In genomic region chr11:77936846-77937245, GRCm38 (mm10) we compare ENCODE assay signal across 15 mouse cellular contexts. TPM values are rescaled to one million over a fixed set of nuclear protein-coding genes. Genes with fewer than 3 reads are reported as not detected.
DNase-seq lines count a peak whose midpoint lies in the region; ATAC-seq lines count a peak whose summit lies in the region.
"Had no signal": no experiment of that assay in that cellular context is flagged by ENCODE, and none has a peak within 500 bp of the region (broad histone marks: within the 10 kb centered on the region; RNA-seq: fewer than 3 reads in every experiment).

No protein-coding gene starts in this region.

- peak overlapping the region; percentile 65 for H3K9ac ChIP-seq in forebrain, embryonic 13.5 days
- no peak overlapping the region for H3K9ac ChIP-seq in forebrain, embryonic 11.5 days (ENCODE audit: low read length)
- 0 out of 2 replicates have a peak overlapping the region, but pooled peaks have one; percentile 10 for H3K9ac ChIP-seq in hindbrain, embryonic 12.5 days
- peak overlapping the region; percentile 60 for H3K9ac ChIP-seq in neural tube, embryonic 13.5 days
- H3K9ac ChIP-seq: heart, embryonic 13.5 days; limb, embryonic 15.5 days; lung, embryonic 14.5 days had no signal

- H3K27ac ChIP-seq in forebrain, embryonic 13.5 days = peak overlapping the region; percentile 57
- no peak overlapping the region for H3K27ac ChIP-seq in forebrain, embryonic 11.5 days (ENCODE audit: low read depth, low read length)
- H3K27ac ChIP-seq in hindbrain, embryonic 12.5 days = peak overlapping the region; percentile 13; the same call in 1 of the 2 replicates
- peak overlapping the region; percentile 49 for H3K27ac ChIP-seq in neural tube, embryonic 13.5 days (replicated peaks)
- H3K27ac ChIP-seq: heart, embryonic 13.5 days; limb, embryonic 15.5 days had no signal

- no peak for DNase-seq in forebrain, embryonic 11.5 days (ENCODE audit: low spot score)
- peak; percentile 60 to 82 for DNase-seq in cerebellum, postnatal 14 days
- no peak for DNase-seq in lung, adult 18-20 months
- DNase-seq in spleen, postnatal 4 days (ENCODE audit: low spot score in 2 of 2) = no peak
- DNase-seq: adrenal gland, postnatal 25 days; gastrocnemius, postnatal 25 days; kidney, adult 8-10 months; lung, embryonic 14.5 days; retina, postnatal 1 day had no signal

- peaks cover 35% of the 10 kb centered on the region for H3K27me3 ChIP-seq in forebrain, embryonic 13.5 days
- H3K27me3 ChIP-seq in forebrain, embryonic 11.5 days (ENCODE audit: control insufficient read depth, insufficient read depth, low read length) = peaks cover 46% of the 10 kb centered on the region
- H3K27me3 ChIP-seq in hindbrain, embryonic 12.5 days = peaks cover 81% of the 10 kb centered on the region
- peaks cover 97% of the 10 kb centered on the region for H3K27me3 ChIP-seq in neural tube, embryonic 13.5 days

- no peak for ATAC-seq in forebrain, embryonic 13.5 days
- ATAC-seq in forebrain, embryonic 11.5 days (replicated peaks; ENCODE audit: low FRiP score) = no peak
- no peak for ATAC-seq in hindbrain, embryonic 12.5 days (ENCODE audit: low FRiP score)
- ATAC-seq in neural tube, embryonic 13.5 days (ENCODE audit: low read depth) = no peak

- peaks cover 94% of the 10 kb centered on the region for H3K4me1 ChIP-seq in forebrain, embryonic 13.5 days
- H3K4me1 ChIP-seq in forebrain, embryonic 11.5 days (replicated peaks; ENCODE audit: control insufficient read depth, insufficient read depth, low read length) = peaks cover 15% of the 10 kb centered on the region
- peaks cover 51% of the 10 kb centered on the region for H3K4me1 ChIP-seq in hindbrain, embryonic 12.5 days
- peaks cover 79% of the 10 kb centered on the region for H3K4me1 ChIP-seq in neural tube, embryonic 13.5 days (replicated peaks)

- peak overlapping the region; percentile 9; the same call in 1 of the 2 replicates for H3K4me3 ChIP-seq in forebrain, embryonic 13.5 days
- H3K4me3 ChIP-seq in forebrain, embryonic 11.5 days (ENCODE audit: low read depth, low read length) = no peak overlapping the region
- no peak overlapping the region for H3K4me3 ChIP-seq in hindbrain, embryonic 12.5 days
- H3K4me3 ChIP-seq in neural tube, embryonic 13.5 days = peak overlapping the region; percentile 79; the same call in 1 of the 2 replicates
- H3K4me3 ChIP-seq: heart, embryonic 13.5 days; limb, embryonic 15.5 days had no signal

- H3K36me3 ChIP-seq in forebrain, embryonic 13.5 days (ENCODE audit: poor library complexity, severe bottlenecking) = no peaks in the 10 kb centered on the region
- H3K36me3 ChIP-seq in forebrain, embryonic 11.5 days (ENCODE audit: control insufficient read depth, insufficient read depth, low read length) = no peaks in the 10 kb centered on the region
- H3K36me3 ChIP-seq in hindbrain, embryonic 12.5 days = no peaks in the 10 kb centered on the region
- H3K36me3 ChIP-seq in neural tube, embryonic 13.5 days = no peaks in the 10 kb centered on the region
- H3K36me3 ChIP-seq: heart, embryonic 13.5 days; limb, embryonic 15.5 days had no signal

- H3K4me2 ChIP-seq in forebrain, embryonic 13.5 days = peak overlapping the region; percentile 48
- H3K4me2 ChIP-seq in forebrain, embryonic 11.5 days (ENCODE audit: low read depth, low read length, severe bottlenecking) = no peak overlapping the region
- H3K4me2 ChIP-seq in hindbrain, embryonic 12.5 days (replicated peaks) = no peak overlapping the region; the same call in 1 of the 2 replicates
- peak overlapping the region; percentile 92 for H3K4me2 ChIP-seq in neural tube, embryonic 13.5 days
- H3K4me2 ChIP-seq: heart, embryonic 13.5 days; limb, embryonic 15.5 days; lung, embryonic 14.5 days had no signal

- H3K9me3 ChIP-seq in forebrain, embryonic 13.5 days (replicated peaks) = no peaks in the 10 kb centered on the region
- no peaks in the 10 kb centered on the region for H3K9me3 ChIP-seq in forebrain, embryonic 11.5 days (ENCODE audit: control insufficient read depth, low read length)
- no peaks in the 10 kb centered on the region for H3K9me3 ChIP-seq in hindbrain, embryonic 12.5 days (replicated peaks)
- H3K9me3 ChIP-seq in neural tube, embryonic 13.5 days = no peaks in the 10 kb centered on the region
- H3K9me3 ChIP-seq: heart, embryonic 13.5 days; limb, embryonic 15.5 days had no signal

- WGBS in forebrain, embryonic 13.5 days = 16% methylated on average over 8 of the region's 8 CpGs
- 8% methylated on average over 8 of the region's 8 CpGs for WGBS in forebrain, embryonic 11.5 days
- 6% methylated on average over 8 of the region's 8 CpGs for WGBS in hindbrain, embryonic 12.5 days
- 2% methylated on average over 8 of the region's 8 CpGs for WGBS in neural tube, embryonic 13.5 days

RNA-seq across cellular contexts. Expression of gene Sez6, which starts 6.2 kb away (rescaled TPM):
- polyA plus RNA-seq in forebrain, embryonic 13.5 days (2015; fragmentation: Nextera tagmentation; extraction: Ambion mirVana) = 141 and 165 TPM in 2 replicates
- polyA plus RNA-seq in forebrain, embryonic 11.5 days (2014; fragmentation: Nextera tagmentation; extraction: Ambion mirVana) = 14.3 and 16.7 TPM in 2 replicates
- 47.3 and 48.7 TPM in 2 replicates for polyA plus RNA-seq in hindbrain, embryonic 12.5 days (2016; fragmentation: Nextera tagmentation; extraction: Ambion mirVana)
- polyA plus RNA-seq in neural tube, embryonic 13.5 days (2015; fragmentation: Nextera tagmentation; extraction: Ambion mirVana) = 95.2 and 104 TPM in 2 replicates
- polyA plus RNA-seq: spleen, adult 2 months had no signal

RNA-seq across cellular contexts. Expression of gene Pipox, which starts 43.0 kb away (rescaled TPM):
- 12.7 and 15.1 TPM in 2 replicates for polyA plus RNA-seq in forebrain, embryonic 13.5 days (2015; fragmentation: Nextera tagmentation; extraction: Ambion mirVana)
- 13.6 and 16.0 TPM in 2 replicates for polyA plus RNA-seq in forebrain, embryonic 11.5 days (2014; fragmentation: Nextera tagmentation; extraction: Ambion mirVana)
- 5.0 and 7.1 TPM in 2 replicates for polyA plus RNA-seq in hindbrain, embryonic 12.5 days (2016; fragmentation: Nextera tagmentation; extraction: Ambion mirVana)
- polyA plus RNA-seq in neural tube, embryonic 13.5 days (2015; fragmentation: Nextera tagmentation; extraction: Ambion mirVana) = 4.1 and 6.1 TPM in 2 replicates

RNA-seq across cellular contexts. Expression of gene Phf12, which starts 45.7 kb away (rescaled TPM):
- polyA plus RNA-seq in forebrain, embryonic 13.5 days (2015; fragmentation: Nextera tagmentation; extraction: Ambion mirVana) = 20.7 and 24.5 TPM in 2 replicates
- 29.6 and 30.5 TPM in 2 replicates for polyA plus RNA-seq in forebrain, embryonic 11.5 days (2014; fragmentation: Nextera tagmentation; extraction: Ambion mirVana)
- polyA plus RNA-seq in hindbrain, embryonic 12.5 days (2016; fragmentation: Nextera tagmentation; extraction: Ambion mirVana) = 30.6 and 30.7 TPM in 2 replicates
- polyA plus RNA-seq in neural tube, embryonic 13.5 days (2015; fragmentation: Nextera tagmentation; extraction: Ambion mirVana) = 15.6 and 19.8 TPM in 2 replicates

Comparison
In these comparisons a context has a peak if more than half of its experiments do, and no peak if none do; other contexts are left out.
1. H3K4me2 ChIP-seq: peak in forebrain, embryonic 13.5 days (single experiment) and neural tube, embryonic 13.5 days (single experiment); none in forebrain, embryonic 11.5 days (single experiment) and hindbrain, embryonic 12.5 days (single experiment).
2. H3K4me3 ChIP-seq: peak in forebrain, embryonic 13.5 days (single experiment) and neural tube, embryonic 13.5 days (single experiment); none in forebrain, embryonic 11.5 days (single experiment) and hindbrain, embryonic 12.5 days (single experiment).
3. DNase-seq: peak in cerebellum, postnatal 14 days (2 of 2); none in forebrain, embryonic 11.5 days (single experiment), lung, adult 18-20 months (0 of 2) and spleen, postnatal 4 days (0 of 2).